Mouse (Mus musculus) CD4-positive, CD25-positive, alpha-beta regulatory T cell, adult 4 months (primary cell): ENCODE results near the gene Ephb1. TPM values are rescaled to one million over a fixed set of nuclear protein-coding genes. Genes with fewer than 3 reads are reported as not detected.

Source experiments
- ATAC-seq: one replicate; pipeline ENCODE4 v1.8.0; 2017
- polyA plus RNA-seq, 2 experiments: library from polyadenylated mRNA; unstranded; fragments of 100-300 nt; shearing (Covaris generic); gene quantifications; one replicate each; pipeline ENCODE4 v1.2.1; 2017

Ephb1 gene
- polyA plus RNA-seq, 2 experiments from 2014 or later, result not detected

DNA sequence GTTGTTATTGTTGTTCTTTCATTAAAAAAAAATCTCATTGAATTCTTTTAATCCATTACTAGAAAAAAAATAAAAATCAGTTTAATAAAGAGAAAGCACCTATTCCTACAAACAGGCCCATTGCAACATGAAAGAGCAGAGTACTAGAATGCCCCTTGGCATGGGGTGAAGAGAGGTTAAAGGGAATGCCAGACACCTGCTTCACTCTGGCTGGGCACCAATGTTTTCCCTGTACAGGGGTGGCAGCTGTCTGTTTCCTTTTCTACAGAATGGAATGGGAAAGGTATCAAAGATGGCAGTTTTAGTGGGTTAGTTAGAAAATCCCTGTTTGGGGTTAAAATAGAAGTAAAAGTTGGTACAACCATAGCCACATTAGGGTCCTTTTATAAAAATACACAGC is 224.0 kb downstream of the Ephb1 start:
- no peak for ATAC-seq

DNA sequence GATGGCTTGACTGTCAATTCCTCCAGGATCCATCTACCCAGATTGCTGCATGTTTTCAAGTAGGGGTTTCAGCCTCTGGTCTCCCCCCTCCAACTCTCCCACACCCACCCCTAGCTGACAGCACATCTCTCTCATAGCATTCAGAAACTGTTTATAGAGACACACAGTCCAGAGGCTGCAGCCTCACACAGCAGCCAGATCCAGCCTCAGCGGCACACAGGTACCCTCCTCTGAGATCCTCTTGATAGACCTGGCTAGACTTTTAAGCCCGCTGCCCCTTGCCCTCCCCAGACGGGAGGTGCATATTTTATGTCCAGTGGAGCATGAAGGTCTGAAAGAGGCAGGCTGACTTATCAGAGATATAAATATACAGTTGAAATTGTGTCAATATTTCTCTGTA is 228.0 kb downstream of the Ephb1 start:
- ATAC-seq, result no peak

DNA sequence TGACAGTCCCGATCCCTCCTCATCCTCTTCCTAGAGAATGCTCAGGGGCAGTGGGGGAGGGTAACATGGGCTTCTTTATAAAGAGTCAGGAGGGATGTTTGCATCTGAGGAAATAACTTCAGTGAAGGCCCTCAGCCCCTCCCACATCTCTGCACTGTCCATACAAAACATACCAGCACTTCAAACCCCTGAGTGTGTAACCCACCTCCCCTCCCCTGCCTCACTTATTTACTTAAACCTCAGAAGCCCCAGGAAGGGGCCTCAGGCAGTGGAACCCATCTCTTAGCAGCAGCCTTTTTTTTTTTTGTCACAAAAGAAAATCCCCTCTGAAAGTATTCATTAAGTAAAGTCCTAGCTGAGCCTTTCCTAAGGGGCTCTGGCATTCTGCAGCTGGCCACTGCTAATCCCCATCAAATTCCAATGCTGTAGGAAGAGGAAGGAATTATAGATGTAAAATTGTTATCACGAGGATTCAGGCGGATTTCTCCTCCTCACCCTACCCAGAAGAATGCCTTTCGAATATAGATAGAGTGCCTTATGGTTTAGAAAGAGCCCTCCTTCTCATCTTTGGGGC is 231.5 kb downstream of the Ephb1 start:
- ATAC-seq, result no peak

DNA sequence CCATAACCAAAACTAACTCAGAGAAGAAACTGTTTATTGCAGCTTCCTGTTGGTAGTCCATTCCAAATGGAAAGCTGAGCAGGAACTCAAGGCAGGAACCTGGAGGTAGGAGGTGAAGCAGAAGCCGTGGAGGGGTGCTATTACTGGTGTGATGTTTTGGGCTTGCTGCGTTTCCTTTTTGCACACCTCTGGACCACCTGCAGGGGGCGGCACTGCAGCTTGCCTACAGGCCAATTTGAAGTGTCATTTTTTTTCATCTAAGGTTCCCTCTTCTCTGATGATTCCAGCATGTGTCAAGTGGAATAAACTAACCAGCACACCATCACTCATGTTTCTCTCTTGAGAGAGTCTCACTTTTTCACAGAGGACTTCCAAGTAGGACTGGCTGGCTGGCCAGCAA is 235.1 kb downstream of the Ephb1 start:
- no peak for ATAC-seq

DNA sequence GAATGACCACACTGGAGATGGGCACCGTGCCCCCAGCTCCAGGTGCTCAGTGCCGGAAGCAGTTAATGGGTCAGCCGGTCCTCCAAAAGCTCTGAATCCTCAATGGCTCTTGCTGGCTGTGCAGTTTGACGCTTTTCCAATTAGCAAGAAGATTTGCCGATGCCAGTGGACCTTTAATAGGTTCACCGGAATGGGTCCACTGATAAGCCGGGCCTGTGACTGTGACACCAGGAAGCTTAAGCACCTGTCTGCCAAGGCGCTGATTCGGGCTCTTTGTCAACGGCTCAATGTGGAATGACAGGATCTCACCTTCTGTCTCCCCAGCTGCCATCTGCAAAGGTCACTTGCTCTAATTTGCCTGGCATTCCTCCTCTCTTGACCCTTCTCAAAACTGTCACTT is 239.2 kb downstream of the Ephb1 start:
- ATAC-seq, result no peak

DNA sequence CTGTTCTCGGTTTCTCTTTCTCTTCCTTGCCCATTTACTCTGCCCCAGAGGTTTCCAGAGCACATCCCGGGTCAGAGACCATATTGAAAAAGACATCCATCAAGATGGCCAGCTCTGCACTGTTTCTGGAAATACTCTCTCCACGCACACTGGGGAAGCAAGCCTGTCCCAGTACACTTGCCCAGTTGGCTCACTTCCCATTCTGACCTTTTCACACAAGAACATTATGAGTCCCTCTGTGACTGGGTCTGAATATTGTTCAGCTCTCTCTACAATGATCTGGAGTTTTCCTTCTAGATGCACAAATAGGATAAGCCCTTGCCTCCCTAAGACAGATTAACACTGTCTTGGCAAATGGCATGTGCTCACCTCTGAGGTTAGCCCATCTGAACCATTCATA is 243.0 kb downstream of the Ephb1 start:
- ATAC-seq, result no peak

DNA sequence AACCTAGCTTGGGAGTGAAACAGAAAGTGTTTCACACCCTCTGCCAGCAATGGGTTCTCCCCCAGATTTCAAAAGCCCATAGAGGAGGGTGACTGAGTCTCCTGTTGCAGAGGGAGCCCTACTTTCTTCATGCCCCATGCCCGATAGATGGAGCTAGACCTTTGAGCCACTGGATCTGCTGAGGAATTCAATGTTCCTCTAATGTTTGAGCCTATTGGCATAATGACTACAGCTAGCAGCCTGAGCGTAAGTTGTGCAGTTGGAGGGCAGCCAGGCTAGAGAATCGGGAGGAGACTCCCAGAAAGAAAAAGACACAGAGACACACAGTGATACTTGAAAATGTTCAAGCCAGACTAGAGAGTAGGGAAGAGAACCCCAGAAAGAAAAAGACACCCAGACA is 246.5 kb downstream of the Ephb1 start:
- no peak for ATAC-seq

DNA sequence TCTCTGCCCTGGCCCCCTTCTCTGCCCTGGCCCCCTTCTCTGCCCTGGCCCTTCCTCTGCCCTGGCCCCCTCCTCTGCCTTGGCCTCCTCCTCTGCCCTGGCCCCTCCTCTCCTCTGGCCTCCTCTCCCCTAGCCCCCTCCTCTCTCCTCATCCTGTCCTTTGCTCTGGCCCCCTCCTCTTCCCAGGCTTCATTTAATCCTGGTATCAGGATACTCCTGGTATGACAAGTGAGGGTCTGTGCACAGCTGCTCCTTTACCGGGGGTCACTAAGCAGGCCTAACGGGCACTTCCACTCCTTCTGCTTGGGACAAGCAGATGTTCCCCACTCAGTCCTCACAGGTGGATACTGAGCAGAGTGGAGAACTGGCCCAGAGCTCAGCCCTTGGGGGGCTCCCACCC is 247.3 kb downstream of the Ephb1 start:
- ATAC-seq, result no peak

DNA sequence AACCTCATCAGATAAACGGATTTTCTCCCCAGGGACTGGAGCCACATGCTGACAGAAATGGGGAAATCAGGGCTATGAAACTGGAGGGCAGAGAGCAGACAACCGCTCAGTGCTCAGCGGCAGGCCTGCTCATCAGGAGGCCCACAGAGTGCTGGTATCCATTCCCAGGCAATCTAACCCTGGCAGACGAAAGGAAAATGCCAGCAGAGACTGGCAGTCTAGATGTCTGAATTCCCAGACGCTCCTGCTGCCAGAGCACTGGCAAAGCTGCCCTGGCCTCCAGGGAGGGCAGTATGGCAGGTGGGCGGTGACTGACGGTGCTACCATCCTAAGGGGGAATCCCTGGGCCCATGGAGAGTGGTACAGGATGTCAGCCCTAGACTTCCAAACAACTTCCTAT is 257.7 kb downstream of the Ephb1 start:
- no peak for ATAC-seq

DNA sequence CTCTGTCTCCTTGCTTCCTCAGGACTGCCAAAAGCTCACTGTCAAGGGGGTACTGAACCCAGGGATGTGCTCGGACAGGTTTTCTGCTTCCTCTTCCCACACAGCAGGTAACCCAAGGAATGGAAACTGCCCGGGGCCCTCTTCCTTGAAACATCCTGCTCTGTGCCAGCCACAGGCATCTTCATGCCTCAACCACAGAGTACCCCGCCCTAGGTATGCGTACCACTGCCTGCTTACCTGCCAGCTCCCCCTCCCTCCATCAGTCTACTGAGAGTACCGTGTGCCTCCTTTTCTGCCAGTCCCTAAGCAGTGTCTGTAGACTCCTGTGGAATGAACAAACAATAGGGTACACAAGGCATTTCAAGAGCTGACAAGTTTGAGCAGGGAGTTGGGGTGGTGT is 265.9 kb downstream of the Ephb1 start:
- no peak for ATAC-seq

DNA sequence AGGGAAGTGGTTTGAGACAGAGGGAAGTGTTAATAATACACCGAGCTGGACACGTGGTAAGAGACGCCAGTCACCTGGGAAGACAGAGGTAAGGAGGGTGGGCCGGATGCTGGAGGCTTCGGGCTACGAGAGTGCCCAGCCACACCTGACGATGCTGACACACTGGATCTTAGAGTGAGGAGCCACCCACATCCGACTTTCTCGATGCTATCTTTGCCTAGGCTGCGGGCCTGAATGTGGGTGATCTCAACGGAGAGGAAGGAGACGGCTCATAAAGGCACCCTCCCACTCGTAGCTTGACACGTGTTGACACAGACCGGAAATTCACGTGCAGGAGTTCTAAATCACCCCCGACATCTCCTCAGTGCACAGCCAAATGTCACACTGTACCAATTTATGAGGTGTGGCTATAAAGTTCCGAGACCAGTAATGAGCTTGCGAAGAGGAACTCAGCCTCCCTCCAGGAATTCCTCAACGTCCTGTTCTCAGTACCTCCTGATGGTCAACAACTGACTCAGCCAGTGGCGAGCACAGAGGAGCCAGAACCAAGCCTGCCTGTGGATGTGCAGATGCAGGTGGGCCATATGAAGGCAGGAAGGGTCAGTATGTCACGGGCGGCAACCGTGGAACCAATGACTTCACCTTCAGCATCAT is 268.3 kb downstream of the Ephb1 start:
- no peak for ATAC-seq

DNA sequence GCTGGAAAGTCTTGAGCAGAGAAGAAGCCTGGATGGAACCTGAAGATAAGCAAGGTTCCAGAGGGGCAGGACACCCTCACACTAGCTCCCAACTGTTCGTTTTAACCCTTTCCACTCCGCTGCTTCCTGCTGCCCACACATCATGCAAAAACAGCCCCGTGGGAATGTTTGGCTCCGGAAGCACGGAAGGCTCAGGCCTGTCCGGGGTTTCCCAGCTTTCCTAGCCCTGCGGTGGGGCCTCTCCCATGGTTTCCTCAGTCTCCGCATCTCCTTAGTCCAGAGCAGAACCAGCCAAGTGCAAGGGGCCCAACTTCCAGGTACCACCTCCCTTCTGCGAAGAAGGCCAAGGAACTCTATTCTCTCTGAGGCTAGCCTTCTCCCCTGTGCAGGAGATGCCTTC is 269.0 kb downstream of the Ephb1 start:
- no peak for ATAC-seq

DNA sequence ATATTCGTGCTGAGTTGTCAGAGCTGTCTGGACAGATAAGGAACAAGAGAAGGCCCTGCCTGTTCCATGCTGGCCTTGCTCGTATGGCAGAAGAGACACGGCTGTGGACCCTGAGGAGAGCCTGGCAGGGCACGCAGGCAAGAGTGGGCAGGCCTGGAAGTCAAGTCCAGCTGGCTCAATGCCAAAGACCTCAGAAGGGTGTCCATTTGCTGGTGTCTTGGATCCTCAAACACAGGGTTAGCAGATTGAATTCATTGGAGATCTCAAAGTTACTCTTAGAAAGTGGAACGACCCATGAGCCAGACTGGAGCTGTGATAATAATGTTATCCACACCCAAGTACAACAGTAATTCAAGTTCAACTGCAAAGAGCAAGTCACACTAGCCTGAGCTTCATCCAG is 273.6 kb downstream of the Ephb1 start:
- ATAC-seq, result no peak

DNA sequence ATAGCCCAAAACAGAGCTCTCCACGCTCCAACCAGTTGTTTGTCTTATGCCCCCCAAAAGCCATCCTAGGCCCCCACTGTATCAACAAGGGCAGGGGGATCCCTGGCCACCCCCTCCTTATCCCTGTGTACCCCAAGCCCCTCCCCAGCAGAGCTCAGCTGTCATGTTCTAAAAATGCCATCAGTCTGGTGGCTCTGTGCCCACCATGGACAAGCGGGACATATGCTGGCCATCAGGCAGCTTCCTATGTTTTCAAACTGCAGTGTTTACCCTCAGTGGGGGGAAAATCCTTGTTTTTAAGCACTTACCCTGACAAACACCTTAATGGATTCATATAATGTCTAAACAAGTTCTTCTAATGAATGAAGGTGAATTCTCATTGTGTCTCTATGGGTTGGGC is 275.3 kb downstream of the Ephb1 start:
- no peak for ATAC-seq

DNA sequence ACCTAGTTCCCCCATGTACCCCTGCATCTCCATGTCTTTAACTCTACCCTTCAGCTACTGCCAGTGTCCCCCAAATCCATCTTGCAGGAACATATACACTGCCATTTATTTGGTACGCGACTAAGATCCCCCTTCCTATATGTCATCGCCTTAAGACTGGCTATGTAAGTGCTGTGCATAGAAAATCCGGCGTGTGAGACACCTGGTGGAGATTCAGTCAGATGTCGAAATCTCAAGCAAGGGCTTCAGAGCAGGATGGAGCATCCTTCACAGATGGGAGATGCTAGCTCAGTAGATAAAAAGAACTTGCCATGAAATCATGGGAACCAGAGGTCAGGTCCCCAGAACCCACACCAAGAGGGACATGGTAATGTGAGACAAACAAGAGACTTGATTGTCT is 276.3 kb downstream of the Ephb1 start:
- ATAC-seq, result no peak

DNA sequence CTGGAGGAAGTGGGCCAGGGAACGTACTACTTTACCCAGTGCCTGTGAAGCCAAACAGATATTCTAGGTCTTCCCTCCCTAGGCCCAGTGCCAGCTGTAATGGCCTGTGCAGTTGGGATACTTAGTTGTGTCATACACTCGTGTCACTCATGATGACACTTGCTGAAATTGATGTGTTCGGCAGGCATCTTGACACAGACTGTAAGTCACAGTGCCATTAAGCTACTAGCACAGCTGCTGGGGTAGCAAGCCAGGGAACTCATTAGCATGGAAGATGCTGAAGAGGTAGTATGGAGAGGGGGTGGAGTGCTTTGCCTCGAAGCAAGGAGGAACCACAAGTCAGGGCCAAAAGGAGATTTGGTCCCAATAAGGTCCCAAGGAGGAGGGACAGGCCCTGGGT is 279.0 kb downstream of the Ephb1 start:
- no peak for ATAC-seq

DNA sequence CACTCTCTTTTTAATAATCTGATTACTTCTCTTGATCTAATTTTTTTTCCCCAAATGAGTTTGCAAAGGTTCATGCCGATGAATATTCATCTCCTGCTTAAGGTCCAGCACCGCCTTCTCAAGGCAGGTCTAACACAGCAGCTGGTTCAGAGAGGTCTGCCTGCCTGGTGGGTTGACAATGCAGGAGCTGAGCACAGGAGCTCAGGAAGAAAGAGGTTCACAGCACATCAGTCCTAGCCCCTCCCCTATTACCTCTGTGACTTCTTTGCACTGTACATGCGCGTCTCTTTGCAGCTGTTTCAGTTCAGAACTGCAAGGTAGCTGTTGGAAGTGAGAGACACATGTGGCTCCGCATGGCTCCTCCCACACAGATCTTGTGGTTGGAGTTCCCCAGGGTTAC is 281.1 kb downstream of the Ephb1 start:
- ATAC-seq, result no peak

DNA sequence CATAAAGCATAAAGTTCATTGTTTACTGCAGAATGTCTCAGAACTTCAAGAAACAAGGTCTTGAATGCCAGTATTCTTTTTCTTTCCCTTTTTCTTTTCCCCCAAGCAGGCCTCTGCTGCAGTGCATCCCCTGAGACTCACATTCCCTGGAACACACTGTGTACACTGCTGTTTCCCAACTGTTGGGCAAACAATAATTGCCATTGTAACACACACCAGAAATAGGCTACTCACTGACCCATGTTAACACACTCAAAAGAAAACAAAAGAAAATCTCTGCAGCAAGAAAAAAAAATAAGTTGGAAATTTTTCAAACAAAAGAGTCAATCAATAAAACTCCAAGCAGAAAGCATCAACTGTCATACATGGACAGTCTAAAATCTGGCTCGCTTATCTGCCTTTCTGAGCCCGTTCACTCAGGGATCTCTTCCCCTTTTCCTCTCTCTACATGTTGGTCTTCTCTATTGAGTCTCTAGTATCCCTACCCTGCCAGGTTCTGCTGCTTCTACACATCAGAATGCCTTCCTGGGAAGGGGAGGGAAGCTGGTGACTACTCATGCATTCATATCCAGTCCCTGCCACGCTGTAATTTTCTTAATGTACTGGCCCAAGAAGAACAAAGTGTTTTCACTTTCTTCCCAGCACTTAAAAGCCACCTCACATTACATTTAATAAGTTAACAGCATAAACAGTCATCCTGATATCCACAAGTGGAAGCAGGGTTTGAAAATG is 285.2 kb downstream of the Ephb1 start:
- ATAC-seq, result no peak

DNA sequence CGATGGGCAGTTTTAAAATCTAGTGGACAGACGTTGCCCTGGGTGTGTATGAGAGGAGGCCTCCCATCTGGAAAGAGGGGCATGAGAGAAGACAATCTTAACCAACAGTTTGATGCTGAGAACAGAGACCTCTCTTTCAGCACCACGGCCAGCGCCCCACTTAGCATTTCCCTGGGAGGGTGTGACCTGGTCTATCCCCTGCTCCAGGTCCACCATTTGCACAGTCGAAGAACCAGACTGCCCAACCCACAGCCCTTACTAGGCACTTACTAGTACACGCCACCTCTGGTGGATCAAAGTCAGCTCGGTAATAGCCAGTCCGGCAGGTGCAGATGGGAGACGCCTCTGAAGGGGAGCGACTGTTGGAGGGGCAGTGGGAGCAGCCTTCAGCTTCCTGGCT is 287.9 kb downstream of the Ephb1 start:
- ATAC-seq, result no peak

DNA sequence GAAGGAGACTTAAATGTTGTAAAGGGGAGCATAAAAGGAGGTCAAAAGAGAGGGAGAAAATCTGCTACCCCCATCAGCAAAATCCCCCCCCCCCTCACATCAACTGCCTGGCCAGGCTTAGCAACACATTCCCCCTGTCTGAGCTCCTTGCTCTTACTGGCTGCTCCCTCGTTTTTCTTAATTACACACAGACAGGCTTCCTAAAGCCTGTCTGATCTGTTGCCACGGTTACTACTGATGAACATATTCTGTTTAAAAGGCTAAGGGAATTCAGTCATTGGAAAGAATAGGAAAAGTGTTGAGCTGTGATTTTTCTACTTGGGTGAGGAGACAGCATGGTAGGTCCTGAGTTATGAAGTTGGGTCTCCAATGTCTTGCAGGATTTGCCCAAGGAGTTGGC is 308.6 kb downstream of the Ephb1 start:
- no peak for ATAC-seq

DNA sequence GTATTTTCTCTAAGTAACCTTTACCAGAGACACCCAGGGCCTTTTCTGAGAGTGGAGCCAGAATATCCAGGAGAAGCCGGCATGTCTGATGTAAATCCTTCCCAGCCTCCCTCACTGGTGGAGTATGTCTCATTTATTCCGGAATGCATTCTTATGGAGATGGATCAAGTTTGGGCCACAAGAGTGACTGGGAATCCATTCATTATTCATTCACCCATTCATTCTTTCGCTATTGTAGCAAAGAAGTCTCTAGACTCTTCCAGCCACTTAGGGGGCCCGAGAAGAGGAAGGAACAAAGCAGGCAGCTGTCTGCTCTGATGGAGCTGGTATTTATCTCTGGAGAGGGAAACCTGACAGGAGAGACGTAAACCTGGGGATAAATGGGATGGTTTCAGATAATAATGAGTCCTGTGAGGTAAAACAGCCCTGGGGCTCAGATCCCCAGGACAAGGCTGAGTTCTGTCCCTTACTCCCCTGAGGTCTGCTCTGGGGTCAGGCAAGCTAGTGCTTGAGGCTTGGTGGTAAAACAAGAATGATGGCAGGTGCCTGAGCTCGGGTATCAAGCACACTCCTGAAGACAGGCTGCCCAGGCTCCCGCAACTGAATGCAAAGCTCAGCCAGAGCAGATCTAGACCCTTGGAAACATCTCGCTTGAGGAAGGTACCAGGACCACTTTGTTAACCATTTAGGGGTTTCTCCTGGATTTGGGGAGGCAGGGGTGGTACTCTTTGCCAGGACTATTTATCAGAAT is 309.2 kb downstream of the Ephb1 start:
- no peak for ATAC-seq

DNA sequence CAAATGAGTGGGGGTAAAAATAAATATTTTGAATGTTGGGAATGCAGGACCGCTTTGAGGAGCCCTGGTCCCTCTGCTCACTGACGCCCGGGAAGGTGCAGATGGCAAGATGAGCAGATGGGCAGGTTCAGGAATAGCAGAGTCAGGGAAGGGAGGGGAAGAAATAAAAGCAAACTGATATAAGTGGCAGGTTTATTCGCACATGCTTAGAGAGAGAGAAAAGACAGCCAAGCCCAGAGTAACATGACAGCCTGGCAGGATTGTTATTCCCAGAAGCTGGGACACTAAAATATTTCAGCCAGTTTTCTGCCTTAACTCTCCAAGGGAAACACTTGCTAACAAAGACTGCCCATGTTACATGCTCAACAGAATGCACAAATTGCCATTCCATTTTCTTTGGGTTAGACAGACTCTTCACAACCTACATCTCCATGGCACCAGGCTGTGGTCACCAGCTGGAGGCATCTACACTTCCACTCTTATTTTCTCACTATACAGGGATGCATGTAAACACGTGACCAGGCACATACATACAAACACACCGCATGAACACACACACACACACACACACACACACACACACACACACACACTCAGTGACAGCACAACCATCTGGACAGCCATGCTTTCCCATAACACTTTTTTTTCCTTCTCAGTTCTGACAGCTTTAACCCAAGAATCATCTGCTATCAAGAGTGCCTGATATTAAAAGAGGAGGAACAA is 315.3 kb downstream of the Ephb1 start:
- no peak for ATAC-seq

DNA sequence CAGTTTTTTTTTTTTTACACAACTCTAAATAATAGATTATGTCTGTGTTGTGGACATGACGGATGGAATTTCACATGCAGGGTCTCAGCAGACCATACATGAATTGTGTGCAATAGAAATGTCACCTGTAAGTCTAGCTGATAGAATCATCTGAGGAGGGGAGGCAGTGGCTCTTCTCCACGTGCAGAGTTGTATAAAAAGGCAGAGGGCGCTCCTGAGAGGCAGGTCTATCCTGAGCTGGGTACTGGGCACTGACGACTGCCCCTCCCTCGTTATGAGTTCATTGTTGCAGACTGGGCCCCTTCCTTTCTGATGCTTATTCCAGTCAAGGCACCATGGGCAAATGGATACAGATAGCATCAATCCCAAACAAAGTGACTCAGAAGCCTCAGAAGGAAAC is 318.4 kb downstream of the Ephb1 start:
- ATAC-seq, result no peak
